Mouse (Mus musculus) adrenal gland, postnatal 4 days (tissue): ENCODE results near the gene Nme1. TPM values are rescaled to one million over a fixed set of nuclear protein-coding genes. Genes with fewer than 3 reads are reported as not detected.

ENCODE experiments used
- total RNA-seq, 2 experiments: library from RNA; stranded (reverse); gene quantifications; 2 replicates each; pipeline ENCODE4 v1.2.3; 2021

Nme1 gene
- total RNA-seq, 2 experiments from 2014 or later, result 35.9 to 37.9 TPM

Other genes with a start within 250 kb of the Nme1 start
- 10 to 100 TPM; 18.5 to 19.3 TPM for gene Utp18, start 82.8 kb downstream of the Nme1 start, total RNA-seq
- gene Mbtd1, start 82.7 kb downstream of the Nme1 start, total RNA-seq, result 10 to 100 TPM; 63.5 to 66.4 TPM
- 100 to 1,000 TPM; 419 to 443 TPM for gene Nme2, start 12.3 kb downstream of the Nme1 start, total RNA-seq
- 10 to 100 TPM; 82.9 to 84.6 TPM for gene Gm20390, start 228 bp downstream of the Nme1 start, total RNA-seq
- 100 to 1,000 TPM; 109 to 118 TPM for gene Spag9, start 27.6 kb upstream of the Nme1 start, total RNA-seq
- 100 to 1,000 TPM; 117 to 126 TPM for gene Tob1, start 242.9 kb upstream of the Nme1 start, total RNA-seq